Mouse (Mus musculus) erythroblast, embryonic 14.5 days (primary cell): ENCODE measurements around the gene Lpar4.

Experiments used
- GATA1 ChIP-seq: IDR thresholded peaks from 2 replicates; pipeline ENCODE4 v1.6.1; 2012; ENCODE audit warnings: low read length, inconsistent platforms, mixed read lengths
- TAL1 ChIP-seq: IDR thresholded peaks from 3 replicates; pipeline ENCODE4 v1.6.1; 2012; ENCODE audit warnings: low read length, inconsistent platforms, mixed read lengths

DNA sequence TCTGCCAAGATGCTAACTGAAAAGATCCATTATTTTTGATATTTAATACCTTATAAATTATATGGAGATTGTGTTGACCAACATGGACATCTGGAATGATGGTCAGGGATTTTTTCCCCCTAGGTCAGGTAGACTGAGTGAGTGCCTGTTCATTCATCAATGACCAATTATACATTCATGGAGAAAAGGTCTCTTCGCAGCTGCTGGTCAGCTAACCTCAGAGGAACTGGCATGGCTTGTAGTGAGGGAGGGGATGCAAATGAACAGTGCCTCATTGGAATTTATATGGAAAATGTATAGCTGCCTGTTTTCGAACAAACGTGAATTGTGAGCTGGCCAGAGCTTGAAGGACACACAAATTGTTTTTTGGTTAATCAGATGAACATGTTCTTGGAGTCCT is 18.9 kb downstream of the Lpar4 start:
- TF ChIP-seq GATA1 = no peak
- TF ChIP-seq TAL1 = no peak
